Mouse (Mus musculus): ENCODE results near the gene Rftn2. TPM values are rescaled to one million over a fixed set of nuclear protein-coding genes. Genes with fewer than 3 reads are reported as not detected.
A peak's percentile ranks its signal among the peaks of the same experiment; 100 is the strongest.

The Rftn2 gene
- polyA plus RNA-seq, 1 experiment from 2014 or later, result 20.6 TPM

GRCm38 (mm10) chr1:55192824-55193223, 33.8 kb downstream of the Rftn2 start:
- Histone ChIP-seq H3K9ac (ENCODE audit: low read depth, low read length) (no peak overlapping the region), H3K9me3 (ENCODE audit: control insufficient read depth, low read length) (no peaks in the 10 kb centered on the region), H3K27me3 (replicated peaks; ENCODE audit: control insufficient read depth, insufficient read depth, low read length) (no peaks in the 10 kb centered on the region), H3K36me3 (ENCODE audit: control insufficient read depth, insufficient read depth, low read length) (peaks cover 13% of the 10 kb centered on the region), H3K4me3 (ENCODE audit: low read depth, low read length) (no peak overlapping the region), H3K4me2 (ENCODE audit: low read depth, low read length) (no peak overlapping the region), H3K4me1 (ENCODE audit: control insufficient read depth, insufficient read depth, low read length) (peaks cover 18% of the 10 kb centered on the region), H3K27ac (replicated peaks; ENCODE audit: low read depth, low read length) (peak overlapping the region; percentile 49; the same call in 1 of the 2 replicates)
- DNase-seq (ENCODE audit: low spot score) (no peak), ATAC-seq (ENCODE audit: low read depth) (no peak)
- 50% methylated on average over 3 of the region's 3 CpGs for WGBS

GRCm38 (mm10) chr1:55192015-55192414, 34.6 kb downstream of the Rftn2 start:
- H3K27ac ChIP-seq (replicated peaks; ENCODE audit: low read depth, low read length), result peak overlapping the region; percentile 49
- no peaks in the 10 kb centered on the region for H3K9me3 ChIP-seq (ENCODE audit: control insufficient read depth, low read length)
- H3K27me3 ChIP-seq (replicated peaks; ENCODE audit: control insufficient read depth, insufficient read depth, low read length), result no peaks in the 10 kb centered on the region
- H3K36me3 ChIP-seq (ENCODE audit: control insufficient read depth, insufficient read depth, low read length), result peaks cover 13% of the 10 kb centered on the region
- 13% methylated on average over 8 of the region's 8 CpGs for WGBS
- peak; percentile 48; the same call in 1 of the 2 replicates for ATAC-seq (ENCODE audit: low read depth)
- peak overlapping the region; percentile 44 for H3K4me2 ChIP-seq (ENCODE audit: low read depth, low read length)
- DNase-seq (ENCODE audit: low spot score), result peak; percentile 31
- peak overlapping the region; percentile 20; the same call in 1 of the 2 replicates for H3K4me3 ChIP-seq (ENCODE audit: low read depth, low read length)
- H3K4me1 ChIP-seq (ENCODE audit: control insufficient read depth, insufficient read depth, low read length), result peaks cover 18% of the 10 kb centered on the region
- H3K9ac ChIP-seq (ENCODE audit: low read depth, low read length), result peak overlapping the region; percentile 5; the same call in 1 of the 2 replicates

- H3K36me3 ChIP-seq (ENCODE audit: control insufficient read depth, insufficient read depth, low read length), result peaks cover 33% of the 10 kb centered on the region
- DNase-seq (ENCODE audit: low spot score) (no peak), ATAC-seq (ENCODE audit: low read depth) (no peak)
- H3K4me2 ChIP-seq (ENCODE audit: low read depth, low read length), result no peak overlapping the region
- H3K4me1 ChIP-seq (ENCODE audit: control insufficient read depth, insufficient read depth, low read length), result no peaks in the 10 kb centered on the region
- H3K27me3 ChIP-seq (replicated peaks; ENCODE audit: control insufficient read depth, insufficient read depth, low read length), result no peaks in the 10 kb centered on the region
- H3K9me3 ChIP-seq (ENCODE audit: control insufficient read depth, low read length), result no peaks in the 10 kb centered on the region
- 38% methylated on average over 11 of the region's 11 CpGs for WGBS
- no peak overlapping the region for H3K27ac ChIP-seq (replicated peaks; ENCODE audit: low read depth, low read length)
- no peak overlapping the region for H3K4me3 ChIP-seq (ENCODE audit: low read depth, low read length)
- H3K9ac ChIP-seq (ENCODE audit: low read depth, low read length), result no peak overlapping the region
Measured at GRCm38 (mm10) chr1:55186592-55187210, 39.9 kb downstream of the Rftn2 start.

- DNase-seq (ENCODE audit: low spot score) (no peak), ATAC-seq (ENCODE audit: low read depth) (no peak)
- no peak overlapping the region for H3K27ac ChIP-seq (replicated peaks; ENCODE audit: low read depth, low read length)
- H3K4me2 ChIP-seq (ENCODE audit: low read depth, low read length), result no peak overlapping the region
- no peaks in the 10 kb centered on the region for H3K4me1 ChIP-seq (ENCODE audit: control insufficient read depth, insufficient read depth, low read length)
- 0 out of 2 replicates have a peak, but pooled peaks cover 5% of the 10 kb centered on the region for H3K9me3 ChIP-seq (ENCODE audit: control insufficient read depth, low read length)
- H3K36me3 ChIP-seq (ENCODE audit: control insufficient read depth, insufficient read depth, low read length), result peaks cover 39% of the 10 kb centered on the region
- no peaks in the 10 kb centered on the region for H3K27me3 ChIP-seq (replicated peaks; ENCODE audit: control insufficient read depth, insufficient read depth, low read length)
- H3K4me3 ChIP-seq (ENCODE audit: low read depth, low read length), result no peak overlapping the region
- H3K9ac ChIP-seq (ENCODE audit: low read depth, low read length), result no peak overlapping the region
- WGBS, result 83% methylated on average over 6 of the region's 6 CpGs
Measured at GRCm38 (mm10) chr1:55185718-55186117, 40.9 kb downstream of the Rftn2 start.

- ATAC-seq (ENCODE audit: low read depth) (no peak), DNase-seq (ENCODE audit: low spot score) (peak; percentile 7)
- Histone ChIP-seq H3K36me3 (ENCODE audit: control insufficient read depth, insufficient read depth, low read length) (peaks cover 63% of the 10 kb centered on the region), H3K27ac (replicated peaks; ENCODE audit: low read depth, low read length) (no peak overlapping the region), H3K27me3 (replicated peaks; ENCODE audit: control insufficient read depth, insufficient read depth, low read length) (no peaks in the 10 kb centered on the region), H3K9ac (ENCODE audit: low read depth, low read length) (no peak overlapping the region), H3K9me3 (ENCODE audit: control insufficient read depth, low read length) (peaks cover 13% of the 10 kb centered on the region; the same call in 1 of the 2 replicates), H3K4me3 (ENCODE audit: low read depth, low read length) (no peak overlapping the region), H3K4me2 (ENCODE audit: low read depth, low read length) (no peak overlapping the region), H3K4me1 (ENCODE audit: control insufficient read depth, insufficient read depth, low read length) (no peaks in the 10 kb centered on the region)
- WGBS, result 60% methylated on average over 5 of the region's 5 CpGs
Measured at GRCm38 (mm10) chr1:55182392-55182791, 44.2 kb downstream of the Rftn2 start.

- peaks cover 13% of the 10 kb centered on the region; the same call in 1 of the 2 replicates for H3K9me3 ChIP-seq (ENCODE audit: control insufficient read depth, low read length)
- DNase-seq (ENCODE audit: low spot score) (no peak), ATAC-seq (ENCODE audit: low read depth) (no peak)
- no peak overlapping the region for H3K4me2 ChIP-seq (ENCODE audit: low read depth, low read length)
- H3K4me1 ChIP-seq (ENCODE audit: control insufficient read depth, insufficient read depth, low read length), result no peaks in the 10 kb centered on the region
- H3K27ac ChIP-seq (replicated peaks; ENCODE audit: low read depth, low read length), result no peak overlapping the region
- peaks cover 65% of the 10 kb centered on the region for H3K36me3 ChIP-seq (ENCODE audit: control insufficient read depth, insufficient read depth, low read length)
- no peak overlapping the region for H3K9ac ChIP-seq (ENCODE audit: low read depth, low read length)
- H3K27me3 ChIP-seq (replicated peaks; ENCODE audit: control insufficient read depth, insufficient read depth, low read length), result no peaks in the 10 kb centered on the region
- H3K4me3 ChIP-seq (ENCODE audit: low read depth, low read length), result no peak overlapping the region
- 84% methylated on average over 5 of the region's 5 CpGs for WGBS
Measured at GRCm38 (mm10) chr1:55179917-55180566, 46.5 kb downstream of the Rftn2 start.

- H3K27ac ChIP-seq (replicated peaks; ENCODE audit: low read depth, low read length), result no peak overlapping the region
- no peak overlapping the region for H3K4me2 ChIP-seq (ENCODE audit: low read depth, low read length)
- no peak overlapping the region for H3K4me3 ChIP-seq (ENCODE audit: low read depth, low read length)
- DNase-seq (ENCODE audit: low spot score), result no peak
- no peak overlapping the region for H3K9ac ChIP-seq (ENCODE audit: low read depth, low read length)
- H3K9me3 ChIP-seq (ENCODE audit: control insufficient read depth, low read length), result no peaks in the 10 kb centered on the region
- no peak for ATAC-seq (ENCODE audit: low read depth)
- no peaks in the 10 kb centered on the region for H3K27me3 ChIP-seq (replicated peaks; ENCODE audit: control insufficient read depth, insufficient read depth, low read length)
- H3K4me1 ChIP-seq (ENCODE audit: control insufficient read depth, insufficient read depth, low read length), result no peaks in the 10 kb centered on the region
- WGBS, result 29% methylated on average over 3 of the region's 3 CpGs
- H3K36me3 ChIP-seq (ENCODE audit: control insufficient read depth, insufficient read depth, low read length), result peaks cover 50% of the 10 kb centered on the region
Measured at GRCm38 (mm10) chr1:55174558-55175034, 52.0 kb downstream of the Rftn2 start.

- ATAC-seq (ENCODE audit: low read depth), result no peak
- no peak for DNase-seq (ENCODE audit: low spot score)
- no peaks in the 10 kb centered on the region for H3K4me1 ChIP-seq (ENCODE audit: control insufficient read depth, insufficient read depth, low read length)
- no peak overlapping the region for H3K4me3 ChIP-seq (ENCODE audit: low read depth, low read length)
- no peak overlapping the region for H3K9ac ChIP-seq (ENCODE audit: low read depth, low read length)
- peaks cover 4% of the 10 kb centered on the region; the same call in 1 of the 2 replicates for H3K9me3 ChIP-seq (ENCODE audit: control insufficient read depth, low read length)
- no peak overlapping the region for H3K4me2 ChIP-seq (ENCODE audit: low read depth, low read length)
- WGBS, result 89% methylated on average over 10 of the region's 10 CpGs
- no peaks in the 10 kb centered on the region for H3K27me3 ChIP-seq (replicated peaks; ENCODE audit: control insufficient read depth, insufficient read depth, low read length)
- H3K36me3 ChIP-seq (ENCODE audit: control insufficient read depth, insufficient read depth, low read length), result peaks cover 49% of the 10 kb centered on the region
- H3K27ac ChIP-seq (replicated peaks; ENCODE audit: low read depth, low read length), result no peak overlapping the region
Measured at GRCm38 (mm10) chr1:55173720-55174557, 52.6 kb downstream of the Rftn2 start.
